Mouse (Mus musculus): Measurements from ENCODE around the gene Capn7. TPM values are rescaled to one million over a fixed set of nuclear protein-coding genes. Genes with fewer than 3 reads are reported as not detected.

Capn7 gene
- polyA plus RNA-seq, 1 experiment, result 9.3 TPM

DNA sequence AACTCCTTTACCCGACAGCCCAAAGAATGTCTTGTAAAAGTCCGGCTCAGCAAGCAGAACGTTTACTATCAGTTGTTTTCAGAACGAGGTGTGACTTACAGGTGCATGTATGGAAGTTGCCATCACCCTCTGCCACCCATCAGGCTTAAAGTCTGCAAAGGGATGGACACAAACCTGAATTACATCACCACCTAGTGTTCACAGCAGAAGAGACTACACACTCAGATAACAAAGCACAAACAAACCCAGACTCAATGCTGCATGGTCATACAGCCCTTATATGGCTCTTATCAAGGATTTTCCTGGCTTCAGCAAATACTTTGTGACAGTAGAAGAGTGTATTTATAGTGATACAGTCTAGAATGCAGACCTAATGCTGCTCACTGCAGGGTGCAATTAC, 8.8 kb upstream of the Capn7 start:
- Histone ChIP-seq H3ac (ENCODE audit: control insufficient read depth, insufficient read length) (no peak overlapping the region), H3K36me3 (ENCODE audit: control insufficient read depth, insufficient read depth) (no peaks in the 10 kb centered on the region), H3K4me3 (no peak overlapping the region), H3K4me2 (ENCODE audit: low read depth) (no peak overlapping the region), H3K79me2 (ENCODE audit: control insufficient read depth, insufficient read depth) (no peaks in the 10 kb centered on the region), H3K27me3 (ENCODE audit: control insufficient read depth, insufficient read depth, insufficient read length) (peaks cover 6% of the 10 kb centered on the region)
- TF ChIP-seq POLR2A (IDR thresholded peaks at IDR 0.05; ENCODE audit: insufficient read length, low read depth) (no peak), POLR2AphosphoS2 (IDR thresholded peaks at IDR 0.05; ENCODE audit: insufficient read length, low read depth) (no peak), MYOG (IDR thresholded peaks at IDR 0.05; ENCODE audit: control insufficient read depth in 1 of 3, insufficient read depth in 1 of 3, insufficient read length in 2 of 3, low read depth in 2 of 3) (no peak), E2F4 (IDR thresholded peaks at IDR 0.05; ENCODE audit: insufficient read depth) (no peak), CEBPB (IDR thresholded peaks at IDR 0.05; ENCODE audit: insufficient read depth, poor library complexity, severe bottlenecking) (no peak), MYOD1 (IDR thresholded peaks at IDR 0.05; ENCODE audit: control insufficient read depth in 1 of 3, insufficient read length in 2 of 3, low read depth in 2 of 3) (no peak), TCF12 (IDR thresholded peaks at IDR 0.05; ENCODE audit: insufficient read depth, poor library complexity, severe bottlenecking) (no peak), SRF (IDR thresholded peaks at IDR 0.05; ENCODE audit: control insufficient read depth, insufficient read length, low read depth) (no peak), REST (IDR thresholded peaks at IDR 0.05; ENCODE audit: insufficient read depth, insufficient read length) (no peak), MAX (IDR thresholded peaks at IDR 0.05; ENCODE audit: low read depth) (no peak), TCF3 (IDR thresholded peaks at IDR 0.05; ENCODE audit: insufficient read length, low read depth) (no peak), USF1 (IDR thresholded peaks at IDR 0.05; ENCODE audit: low read depth) (no peak)

DNA sequence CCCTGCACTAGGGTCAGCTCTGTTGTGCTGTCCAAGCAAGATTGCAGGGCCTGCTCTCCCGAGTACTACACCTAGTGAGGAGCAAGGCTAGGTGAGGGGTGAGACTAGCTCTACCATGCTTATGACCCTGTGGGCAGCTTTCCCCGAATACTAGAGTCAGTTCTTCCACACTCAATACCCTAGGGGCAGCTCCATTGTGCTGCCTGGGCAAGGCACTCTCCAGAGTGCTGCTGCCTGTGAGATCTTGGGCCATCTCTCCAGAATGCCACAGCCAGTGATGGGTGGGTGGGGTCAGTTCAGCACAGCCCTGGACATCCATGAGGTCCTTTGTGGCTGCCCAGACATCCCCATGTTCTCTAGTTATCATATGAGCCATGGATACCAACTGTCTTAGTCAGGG, 6.7 kb upstream of the Capn7 start:
- Histone ChIP-seq H3K79me2 (ENCODE audit: control insufficient read depth, insufficient read depth) (no peaks in the 10 kb centered on the region), H3K36me3 (ENCODE audit: control insufficient read depth, insufficient read depth) (no peaks in the 10 kb centered on the region), H3K4me2 (ENCODE audit: low read depth) (no peak overlapping the region), H3ac (ENCODE audit: control insufficient read depth, insufficient read length) (no peak overlapping the region), H3K27me3 (ENCODE audit: control insufficient read depth, insufficient read depth, insufficient read length) (peaks cover 6% of the 10 kb centered on the region), H3K4me3 (no peak overlapping the region)
- TF ChIP-seq USF1 (IDR thresholded peaks at IDR 0.05; ENCODE audit: low read depth), result no peak
- no peak for TF ChIP-seq TCF12 (IDR thresholded peaks at IDR 0.05; ENCODE audit: insufficient read depth, poor library complexity, severe bottlenecking)
- TF ChIP-seq TCF3 (IDR thresholded peaks at IDR 0.05; ENCODE audit: insufficient read length, low read depth), result no peak
- TF ChIP-seq MAX (IDR thresholded peaks at IDR 0.05; ENCODE audit: low read depth), result no peak
- TF ChIP-seq POLR2A (IDR thresholded peaks at IDR 0.05; ENCODE audit: insufficient read length, low read depth), result no peak
- no peak for TF ChIP-seq SRF (IDR thresholded peaks at IDR 0.05; ENCODE audit: control insufficient read depth, insufficient read length, low read depth)
- TF ChIP-seq CEBPB (IDR thresholded peaks at IDR 0.05; ENCODE audit: insufficient read depth, poor library complexity, severe bottlenecking), result no peak
- no peak for TF ChIP-seq E2F4 (IDR thresholded peaks at IDR 0.05; ENCODE audit: insufficient read depth)
- no peak for TF ChIP-seq POLR2AphosphoS2 (IDR thresholded peaks at IDR 0.05; ENCODE audit: insufficient read length, low read depth)
- TF ChIP-seq REST (IDR thresholded peaks at IDR 0.05; ENCODE audit: insufficient read depth, insufficient read length), result no peak
- TF ChIP-seq MYOD1 (IDR thresholded peaks at IDR 0.05; ENCODE audit: control insufficient read depth in 1 of 3, insufficient read length in 2 of 3, low read depth in 2 of 3), result no peak
- no peak for TF ChIP-seq MYOG (IDR thresholded peaks at IDR 0.05; ENCODE audit: control insufficient read depth in 1 of 3, insufficient read depth in 1 of 3, insufficient read length in 2 of 3, low read depth in 2 of 3)

DNA sequence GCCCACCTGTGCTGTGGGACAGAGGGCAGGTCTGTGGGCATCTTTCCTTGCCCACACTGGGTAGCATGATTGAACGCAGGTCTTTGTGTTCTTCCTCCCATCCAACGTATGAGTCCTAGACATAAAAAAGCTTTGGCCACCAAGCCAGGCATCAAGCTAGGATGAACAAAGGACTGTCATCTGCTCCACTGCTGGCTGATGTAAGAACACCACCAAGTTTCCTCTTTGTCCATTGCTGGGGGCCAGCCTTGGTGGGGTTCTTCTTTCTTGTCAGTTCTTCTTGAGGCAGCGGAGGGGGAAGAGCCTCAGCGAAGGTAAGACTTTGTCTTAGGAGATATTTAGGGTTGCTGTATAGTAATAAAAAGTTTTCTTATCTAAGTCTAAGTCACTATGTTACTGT, 5.5 kb upstream of the Capn7 start:
- no peak overlapping the region for H3ac ChIP-seq (ENCODE audit: control insufficient read depth, insufficient read length)
- no peaks in the 10 kb centered on the region for H3K79me2 ChIP-seq (ENCODE audit: control insufficient read depth, insufficient read depth)
- H3K4me3 ChIP-seq, result peak overlapping the region; percentile 6
- H3K4me2 ChIP-seq (ENCODE audit: low read depth), result peak overlapping the region; percentile 24
- peaks cover 6% of the 10 kb centered on the region for H3K27me3 ChIP-seq (ENCODE audit: control insufficient read depth, insufficient read depth, insufficient read length)
- H3K36me3 ChIP-seq (ENCODE audit: control insufficient read depth, insufficient read depth), result no peaks in the 10 kb centered on the region
- TF ChIP-seq CEBPB (IDR thresholded peaks at IDR 0.05; ENCODE audit: insufficient read depth, poor library complexity, severe bottlenecking) (no peak), SRF (IDR thresholded peaks at IDR 0.05; ENCODE audit: control insufficient read depth, insufficient read length, low read depth) (no peak), MYOD1 (IDR thresholded peaks at IDR 0.05; ENCODE audit: control insufficient read depth in 1 of 3, insufficient read length in 2 of 3, low read depth in 2 of 3) (no peak)

DNA sequence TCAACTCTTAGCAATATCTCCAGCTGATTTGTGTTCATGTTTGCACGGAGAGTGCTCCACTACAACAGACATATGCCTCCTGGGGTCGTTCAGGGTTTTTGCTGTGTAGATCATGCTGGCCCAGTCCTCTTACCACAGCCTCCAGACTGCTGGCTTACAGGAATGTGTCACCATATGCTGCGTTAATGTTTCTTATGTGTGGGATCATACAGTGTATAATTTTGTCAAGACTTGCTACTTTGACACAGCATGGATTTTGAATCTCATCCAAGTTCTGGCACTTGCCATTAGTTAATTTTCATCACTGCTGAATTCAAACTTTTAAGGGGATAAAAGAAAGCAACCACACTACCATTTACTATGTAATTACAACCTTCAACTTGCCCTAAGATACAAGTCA, 673 bp upstream of the Capn7 start:
- TF ChIP-seq REST (IDR thresholded peaks at IDR 0.05; ENCODE audit: insufficient read depth, insufficient read length) (no peak), MAX (IDR thresholded peaks at IDR 0.05; ENCODE audit: low read depth) (no peak), USF1 (IDR thresholded peaks at IDR 0.05; ENCODE audit: low read depth) (no peak), SRF (IDR thresholded peaks at IDR 0.05; ENCODE audit: control insufficient read depth, insufficient read length, low read depth) (no peak), POLR2AphosphoS2 (IDR thresholded peaks at IDR 0.05; ENCODE audit: insufficient read length, low read depth) (no peak), TCF3 (IDR thresholded peaks at IDR 0.05; ENCODE audit: insufficient read length, low read depth) (no peak), E2F4 (IDR thresholded peaks at IDR 0.05; ENCODE audit: insufficient read depth) (no peak), CEBPB (IDR thresholded peaks at IDR 0.05; ENCODE audit: insufficient read depth, poor library complexity, severe bottlenecking) (no peak), MYOD1 (IDR thresholded peaks at IDR 0.05; ENCODE audit: control insufficient read depth in 1 of 3, insufficient read length in 2 of 3, low read depth in 2 of 3) (no peak)
- H3K4me2 ChIP-seq (ENCODE audit: low read depth), result peak overlapping the region; percentile 79
- no peaks in the 10 kb centered on the region for H3K36me3 ChIP-seq (ENCODE audit: control insufficient read depth, insufficient read depth)
- H3K27me3 ChIP-seq (ENCODE audit: control insufficient read depth, insufficient read depth, insufficient read length), result peaks cover 2% of the 10 kb centered on the region
- H3ac ChIP-seq (ENCODE audit: control insufficient read depth, insufficient read length), result no peak overlapping the region
- peak overlapping the region; percentile 40 for H3K4me3 ChIP-seq
- H3K79me2 ChIP-seq (ENCODE audit: control insufficient read depth, insufficient read depth), result peaks cover 24% of the 10 kb centered on the region

DNA sequence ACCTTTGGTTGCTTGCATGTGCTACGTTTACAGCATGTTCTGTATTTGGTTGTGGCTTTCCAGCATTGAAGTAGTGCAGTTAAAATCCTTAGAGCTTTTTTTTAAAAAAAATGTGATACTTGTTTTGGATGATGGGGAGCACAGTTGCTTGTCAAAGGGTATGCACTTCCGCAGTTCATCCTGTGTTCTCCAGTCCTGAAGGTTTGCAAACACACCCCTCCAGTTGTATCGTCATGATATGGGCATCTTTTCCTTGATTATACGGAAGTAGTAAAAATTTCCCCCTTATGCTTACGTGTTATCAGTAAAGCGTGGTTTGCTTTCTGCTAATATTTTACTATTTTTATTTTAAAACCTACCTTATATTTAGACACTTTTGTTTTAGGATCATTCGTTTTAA, 968 bp downstream of the Capn7 start:
- Histone ChIP-seq H3ac (ENCODE audit: control insufficient read depth, insufficient read length) (peak overlapping the region; percentile 89), H3K4me3 (peak overlapping the region; percentile 40), H3K4me2 (ENCODE audit: low read depth) (peak overlapping the region; percentile 96), H3K27me3 (ENCODE audit: control insufficient read depth, insufficient read depth, insufficient read length) (no peaks in the 10 kb centered on the region), H3K36me3 (ENCODE audit: control insufficient read depth, insufficient read depth) (no peaks in the 10 kb centered on the region), H3K79me2 (ENCODE audit: control insufficient read depth, insufficient read depth) (peaks cover 24% of the 10 kb centered on the region)
- TF ChIP-seq TCF3 (IDR thresholded peaks at IDR 0.05; ENCODE audit: insufficient read length, low read depth) (no peak), USF1 (IDR thresholded peaks at IDR 0.05; ENCODE audit: low read depth) (no peak), MYOD1 (IDR thresholded peaks at IDR 0.05; ENCODE audit: control insufficient read depth in 1 of 3, insufficient read length in 2 of 3, low read depth in 2 of 3) (no peak), POLR2AphosphoS2 (IDR thresholded peaks at IDR 0.05; ENCODE audit: insufficient read length, low read depth) (no peak), E2F4 (IDR thresholded peaks at IDR 0.05; ENCODE audit: insufficient read depth) (no peak), MAX (IDR thresholded peaks at IDR 0.05; ENCODE audit: low read depth) (no peak), SRF (IDR thresholded peaks at IDR 0.05; ENCODE audit: control insufficient read depth, insufficient read length, low read depth) (no peak), MYOG (IDR thresholded peaks at IDR 0.05; ENCODE audit: control insufficient read depth in 1 of 3, insufficient read depth in 1 of 3, insufficient read length in 2 of 3, low read depth in 2 of 3) (no peak), POLR2A (IDR thresholded peaks at IDR 0.05; ENCODE audit: insufficient read length, low read depth) (no peak), REST (IDR thresholded peaks at IDR 0.05; ENCODE audit: insufficient read depth, insufficient read length) (no peak), TCF12 (IDR thresholded peaks at IDR 0.05; ENCODE audit: insufficient read depth, poor library complexity, severe bottlenecking) (no peak), CEBPB (IDR thresholded peaks at IDR 0.05; ENCODE audit: insufficient read depth, poor library complexity, severe bottlenecking) (no peak)
